Mouse (Mus musculus) heart, postnatal 0 days (tissue): ENCODE data around the gene Magi3.

Experiments
- CTCF ChIP-seq: IDR thresholded peaks from 2 replicates; pipeline ENCODE4 v1.5.1; 2016; ENCODE audit warnings: antibody characterized with exemption, control low read depth, low read depth
- EP300 ChIP-seq: IDR thresholded peaks from 2 replicates; pipeline ENCODE4 v1.6.1; 2016; ENCODE audit warnings: antibody characterized with exemption, low read depth

GRCm38 (mm10) chr3:103968701-103969100, 251.5 kb downstream of the Magi3 start:
- no peak for TF ChIP-seq CTCF
- TF ChIP-seq EP300: no peak
